Mouse (Mus musculus) induced T-regulatory cell, adult 2 months (primary cell): ENCODE results near the gene Zfp664.
A peak's percentile ranks its signal among the peaks of the same experiment; 100 is the strongest.

Experiments used
- DNase-seq: peaks from one replicate; pipeline ENCODE4 v3.0.0-alpha.2; 2012; ENCODE audit warnings: low read depth

Zfp664 gene

GRCm38 (mm10) chr5:124922356-124923352, 60.2 kb downstream of the Zfp664 start:
- peak; percentile 61 for DNase-seq

GRCm38 (mm10) chr5:124929425-124930054, 67.0 kb downstream of the Zfp664 start:
- peak; percentile 48 for DNase-seq

- peak; percentile 76 for DNase-seq
Observed at GRCm38 (mm10) chr5:124930055-124930439, 67.6 kb downstream of the Zfp664 start.

- no peak for DNase-seq
Observed at GRCm38 (mm10) chr5:124930603-124931002, 68.1 kb downstream of the Zfp664 start.

- no peak for DNase-seq
Observed at GRCm38 (mm10) chr5:124931076-124931475, 68.6 kb downstream of the Zfp664 start.

- no peak for DNase-seq
Observed at GRCm38 (mm10) chr5:124934558-124934957, 72.1 kb downstream of the Zfp664 start.

GRCm38 (mm10) chr5:124943181-124943792, 80.8 kb downstream of the Zfp664 start:
- peak; percentile 52 for DNase-seq

- DNase-seq: peak; percentile 83
Observed at GRCm38 (mm10) chr5:124943793-124944383, 81.4 kb downstream of the Zfp664 start.

- peak; percentile 84 for DNase-seq
Observed at GRCm38 (mm10) chr5:124944384-124944783, 81.9 kb downstream of the Zfp664 start.

GRCm38 (mm10) chr5:124945046-124945445, 82.6 kb downstream of the Zfp664 start:
- peak; percentile 58 for DNase-seq

- no peak for DNase-seq
Observed at GRCm38 (mm10) chr5:124950623-124951278, 88.3 kb downstream of the Zfp664 start.

- peak; percentile 48 for DNase-seq
Observed at GRCm38 (mm10) chr5:124951333-124951732, 88.8 kb downstream of the Zfp664 start.
